In the genomic region with DNA sequence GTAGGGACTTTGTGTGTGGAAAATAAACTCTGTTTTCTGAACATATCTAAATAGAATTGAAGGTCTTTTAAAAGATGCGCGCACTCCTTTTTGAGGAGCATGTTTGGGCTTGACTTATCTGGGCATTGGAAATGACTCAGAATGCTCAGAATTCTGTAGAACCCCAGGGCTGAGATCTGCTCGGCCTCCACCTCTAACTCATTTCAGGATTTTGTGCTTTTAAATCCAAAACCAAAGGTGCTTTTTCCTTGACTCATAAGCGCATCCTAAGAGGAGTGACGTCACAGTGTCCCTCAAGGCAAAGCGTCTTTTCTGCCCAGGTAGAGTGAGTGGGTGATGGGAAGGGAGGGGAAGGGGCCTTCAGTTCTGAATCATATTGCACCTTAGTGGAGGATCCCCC, we compare ENCODE assay signal across 12 mouse cellular contexts.
"Had no signal": no experiment of that assay in that cellular context is flagged by ENCODE, and none has a peak within 500 bp of the region (broad histone marks: within the 10 kb centered on the region; RNA-seq: fewer than 3 reads in every experiment).

No protein-coding gene starts in this region.

- ATAC-seq: midbrain, embryonic 16.5 days had no signal

- DNase-seq: lung, adult 18-20 months; lung, embryonic 14.5 days; lung, postnatal 10 days; lung, postnatal 4 days; midbrain, embryonic 14.5 days; right cerebral cortex, postnatal 25 days; right cerebral cortex, postnatal 4 days; spleen, adult 18-20 months; thymus, adult 18-20 months; thymus, postnatal 14 days; thymus, postnatal 36 days had no signal
